Mouse (Mus musculus) cerebellum, adult 2 months (tissue): Measurements from ENCODE around the gene Ctc1.

Experiments
- CTCF ChIP-seq: fragments of 200-500 bp; IDR thresholded peaks from 2 replicates; pipeline ENCODE4 v1.5.1; 2011; ENCODE audit warnings: low read depth, mild to moderate bottlenecking, control low read depth, low read length, moderate library complexity, borderline replicate concordance; ENCODE audit not compliant: insufficient read depth
- POLR2A ChIP-seq: fragments of 200-500 bp; IDR thresholded peaks from 2 replicates; pipeline ENCODE4 v1.6.1; 2011; ENCODE audit warnings: low read length, control low read depth, borderline replicate concordance; ENCODE audit not compliant: insufficient read depth

DNA sequence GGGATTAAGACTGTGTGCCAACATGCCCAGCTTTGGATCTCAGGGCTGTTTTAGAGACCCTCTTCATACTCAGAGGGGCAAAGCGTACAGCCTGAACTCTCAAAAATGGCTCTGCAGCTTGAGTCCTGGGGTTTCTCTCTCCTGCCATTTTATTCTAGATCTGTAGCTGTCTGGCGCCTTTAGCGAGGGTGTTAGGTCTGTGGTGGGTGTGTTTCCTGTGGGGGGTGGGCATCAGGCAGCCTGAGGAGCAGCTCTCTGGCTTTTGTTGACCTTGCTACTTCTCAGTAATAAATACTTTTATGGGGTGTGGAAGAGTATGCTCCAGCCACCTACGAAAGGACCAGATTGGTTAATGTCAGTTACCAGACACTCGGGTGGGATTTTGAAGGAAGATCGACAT, 62.3 kb downstream of the Ctc1 start:
- TF ChIP-seq CTCF (no peak), POLR2A (no peak)
